Mouse (Mus musculus): ENCODE results near the gene Stmn3. TPM values are rescaled to one million over a fixed set of nuclear protein-coding genes. Genes with fewer than 3 reads are reported as not detected.

Stmn3 gene
- total RNA-seq, 1 experiment from 2014 or later, result 12.2 TPM

DNA sequence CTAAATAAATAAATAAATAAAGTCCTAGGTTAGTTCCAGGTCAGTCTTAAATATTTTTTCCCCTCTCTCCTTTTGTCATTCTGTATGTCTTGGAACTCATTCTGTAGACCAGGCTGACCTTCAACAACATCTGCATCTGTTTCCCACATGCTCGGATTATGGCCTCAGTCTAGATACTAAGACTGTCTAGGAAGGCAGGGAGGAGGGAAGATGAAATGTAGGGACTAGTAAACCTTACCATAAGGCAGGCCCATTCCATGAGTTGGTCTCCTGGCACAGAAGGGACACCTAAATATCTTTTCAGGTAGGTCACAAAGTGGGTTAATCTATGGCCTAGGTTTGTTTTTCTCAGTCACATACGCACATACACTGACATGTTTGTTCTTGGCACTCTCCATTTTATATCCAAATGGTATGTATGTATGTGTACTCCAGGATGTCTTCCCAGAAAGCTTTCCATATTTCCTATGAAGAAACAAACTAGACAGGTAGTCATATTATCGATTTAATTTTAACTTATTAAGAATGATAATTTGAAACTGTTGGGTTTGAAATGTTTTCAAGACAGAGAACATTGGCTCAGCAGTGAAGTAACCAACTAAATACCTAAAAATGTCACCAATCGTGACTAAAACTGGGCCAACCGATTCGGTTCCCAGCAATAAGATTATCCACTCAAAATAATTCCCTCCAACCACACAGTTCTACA lies 27.5 kb downstream of the Stmn3 start:
- no peak for DNase-seq

DNA sequence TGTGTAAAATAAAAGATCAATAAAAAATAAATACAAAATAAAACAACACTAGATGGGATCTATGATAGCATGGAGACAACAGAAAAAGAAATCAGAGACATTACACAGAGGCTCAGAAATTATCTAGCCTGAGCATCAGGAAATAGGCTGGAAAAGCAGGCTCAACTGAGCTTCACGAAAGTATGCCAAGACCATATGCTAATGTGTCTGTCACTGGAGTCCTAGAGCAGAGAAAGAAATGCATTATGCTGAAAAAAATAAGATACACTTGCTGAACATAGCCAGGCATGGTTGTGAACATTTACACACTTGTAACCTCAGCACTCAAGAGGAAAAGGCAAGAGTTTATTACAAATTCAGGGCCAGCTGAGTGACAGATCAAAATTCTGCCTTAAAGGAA lies 34.3 kb downstream of the Stmn3 start:
- DNase-seq, result no peak

DNA sequence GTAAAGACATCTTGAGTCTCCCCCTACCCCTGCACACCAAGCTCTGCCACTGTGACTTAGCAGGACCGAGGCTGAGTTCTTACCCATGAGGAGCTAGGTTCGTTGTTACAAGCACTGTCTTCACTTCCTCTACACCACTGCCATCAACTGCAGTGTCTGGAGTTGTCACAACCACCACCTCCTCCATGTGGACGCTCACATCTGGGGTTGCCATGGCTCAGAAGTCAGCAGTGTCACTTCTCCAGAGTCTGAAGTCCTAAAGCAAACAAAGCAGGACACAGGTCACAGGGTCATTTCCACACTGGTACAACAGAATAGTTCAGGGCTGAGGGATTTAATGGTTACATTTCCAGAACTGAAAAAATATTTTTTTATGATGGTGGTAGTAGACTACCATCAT lies 36.4 kb downstream of the Stmn3 start:
- DNase-seq, result no peak

DNA sequence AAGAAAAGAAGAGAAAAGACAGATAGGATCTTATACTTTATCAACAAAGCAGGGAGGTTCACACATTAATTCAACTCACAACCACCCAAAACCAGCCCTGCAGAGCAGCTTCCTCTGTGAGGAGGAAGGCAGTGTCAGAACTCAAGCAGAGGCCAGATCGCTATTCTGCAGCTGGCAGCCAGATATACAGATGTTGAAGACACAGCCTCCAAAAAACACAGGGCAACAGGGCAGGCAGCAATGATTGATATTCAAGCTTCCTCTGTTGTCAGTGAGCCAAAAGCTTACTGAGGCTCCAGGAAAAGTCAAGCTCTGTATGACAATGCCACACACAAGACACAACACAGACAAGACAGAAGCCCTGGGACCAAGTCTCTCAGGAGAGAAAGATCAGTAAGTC lies 37.5 kb downstream of the Stmn3 start:
- DNase-seq, result no peak

DNA sequence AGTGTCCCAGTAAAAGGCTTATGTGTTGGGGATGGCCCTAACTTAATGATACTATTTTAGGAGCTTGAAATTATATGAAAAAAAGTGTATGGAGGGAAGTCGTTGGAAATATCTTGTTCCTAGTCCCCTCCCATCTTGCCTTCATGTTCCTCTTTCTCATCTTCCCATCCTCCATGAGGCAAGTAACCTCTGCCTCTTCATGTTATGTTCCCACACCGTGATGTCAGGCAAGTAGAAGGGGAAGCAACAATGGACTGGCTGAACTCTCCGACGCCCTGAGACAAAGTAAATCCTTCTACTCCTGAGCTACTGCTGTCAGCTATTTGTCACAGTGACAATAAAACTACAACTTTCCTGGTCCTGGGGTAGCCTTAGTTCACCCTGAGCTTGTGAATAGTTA lies 39.7 kb downstream of the Stmn3 start:
- no peak for DNase-seq

DNA sequence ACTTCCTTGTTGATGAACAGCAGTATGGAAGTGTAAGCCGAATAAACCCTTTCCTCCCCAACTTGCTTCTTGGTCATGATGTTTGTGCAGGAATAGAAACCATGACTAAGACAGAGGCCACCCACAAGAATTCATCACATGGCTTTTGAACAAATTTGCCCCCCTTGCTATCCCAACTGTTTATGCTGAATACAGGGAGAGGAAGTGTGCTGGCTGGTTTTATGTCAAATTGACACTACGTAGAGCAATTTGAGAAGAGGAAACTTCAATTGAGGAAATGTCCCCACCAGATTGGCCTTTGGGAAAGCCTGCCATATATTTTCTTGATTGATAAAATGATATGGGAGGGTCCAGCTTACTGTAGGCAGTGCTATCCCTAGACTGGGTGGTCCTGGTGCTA lies 40.5 kb downstream of the Stmn3 start:
- no peak for DNase-seq

DNA sequence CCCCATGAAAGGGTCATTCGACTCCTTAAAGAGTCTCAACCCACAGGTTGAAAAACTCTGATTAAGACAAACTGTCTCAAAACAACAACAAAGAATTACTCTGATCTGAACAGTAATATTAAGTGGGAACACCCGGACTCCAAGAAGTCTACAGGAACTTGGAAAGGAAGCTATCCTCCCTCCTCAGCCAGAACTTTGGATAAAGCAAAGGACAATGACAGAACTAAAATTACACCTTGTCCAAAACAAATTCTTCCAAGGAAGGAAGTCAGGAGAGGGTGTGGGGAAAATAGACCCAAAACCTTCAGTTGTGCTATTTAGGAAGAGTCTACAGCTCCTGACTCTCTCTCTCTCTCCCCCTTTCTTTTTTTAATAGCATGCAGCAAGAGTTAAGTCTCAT lies 42.2 kb downstream of the Stmn3 start:
- DNase-seq, result no peak

DNA sequence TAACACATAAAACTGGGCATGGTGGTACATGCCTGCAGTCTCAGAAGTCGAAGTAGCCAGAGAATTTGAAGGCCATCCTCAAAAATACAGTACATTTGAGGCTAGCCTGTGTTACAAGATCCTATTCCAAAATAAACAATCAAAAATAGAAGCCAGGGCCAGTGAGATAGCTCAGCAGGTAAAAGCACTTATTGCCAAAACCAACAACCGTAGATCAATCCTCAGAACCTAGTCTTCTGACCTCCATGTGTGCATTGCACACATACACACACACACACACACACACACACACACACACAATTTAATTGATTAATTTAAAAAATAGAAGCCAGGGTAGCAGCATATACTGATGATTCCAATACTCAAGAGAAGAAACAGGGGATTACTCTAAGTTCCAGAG lies 47.5 kb downstream of the Stmn3 start:
- DNase-seq, result no peak

Other genes with a start within 250 kb of the Stmn3 start
- gene Kcnq2, start 179.2 kb downstream of the Stmn3 start, total RNA-seq (2021), result 3.7 and 6.3 TPM in 2 replicates
- 38.2 and 49.3 TPM in 2 replicates for gene Eef1a2, start 157.5 kb downstream of the Stmn3 start, total RNA-seq (2021)
- gene Ppdpf, start 127.3 kb downstream of the Stmn3 start, total RNA-seq (2021), result 79.5 and 82.6 TPM in 2 replicates
- not detected in 2 replicates for gene Ptk6, start 111.7 kb downstream of the Stmn3 start, total RNA-seq (2021)
- gene Srms, start 101.3 kb downstream of the Stmn3 start, total RNA-seq (2021), result 0.58 TPM in 1 of 2 replicates, not detected in the other
- 0.43 and 0.67 TPM in 2 replicates for gene Fndc11, start 94.5 kb downstream of the Stmn3 start, total RNA-seq (2021)
- 18.9 and 22.1 TPM in 2 replicates for gene Helz2, start 72.5 kb downstream of the Stmn3 start, total RNA-seq (2021)
- 15.3 and 18.5 TPM in 2 replicates for gene Gmeb2, start 26.5 kb downstream of the Stmn3 start, total RNA-seq (2021)
- gene Rtel1, start 5.2 kb upstream of the Stmn3 start, total RNA-seq (2021), result 43.4 and 44.7 TPM in 2 replicates
- 51.2 and 61.6 TPM in 2 replicates for gene Zgpat, start 50.4 kb upstream of the Stmn3 start, total RNA-seq (2021)
- 40.8 and 49.7 TPM in 2 replicates for gene Arfrp1, start 50.9 kb upstream of the Stmn3 start, total RNA-seq (2021)
- gene Lime1, start 65.6 kb upstream of the Stmn3 start, total RNA-seq (2021), result 24.7 and 33.2 TPM in 2 replicates
- 14.6 and 20.8 TPM in 2 replicates for gene Zbtb46, start 144.9 kb upstream of the Stmn3 start, total RNA-seq (2021)
- not detected in 2 replicates for gene Abhd16b, start 178.7 kb upstream of the Stmn3 start, total RNA-seq (2021)
- gene Tpd52l2, start 182.6 kb upstream of the Stmn3 start, total RNA-seq (2021), result 118 and 121 TPM in 2 replicates
- gene Dnajc5, start 206.0 kb upstream of the Stmn3 start, total RNA-seq (2021), result 81.9 and 101 TPM in 2 replicates